ENCODE assay signal across 26 mouse cellular contexts in genomic region chr4:107609775-107610174, GRCm38 (mm10).
A peak's percentile ranks its signal among the peaks of the same experiment; 100 is the strongest.
DNase-seq lines count a peak whose midpoint lies in the region; ATAC-seq lines count a peak whose summit lies in the region.
"Had no signal": no experiment of that assay in that cellular context is flagged by ENCODE, and none has a peak within 500 bp of the region (broad histone marks: within the 10 kb centered on the region; RNA-seq: fewer than 3 reads in every experiment).

No protein-coding gene starts in this region.

- no peaks in the 10 kb centered on the region; the same call in 1 of the 2 replicates for H3K27me3 ChIP-seq in neural tube, embryonic 13.5 days
- H3K27me3 ChIP-seq in neural tube, embryonic 15.5 days (replicated peaks) = no peaks in the 10 kb centered on the region
- peaks cover 5% of the 10 kb centered on the region; the same call in 1 of the 2 replicates for H3K27me3 ChIP-seq in limb, embryonic 13.5 days
- H3K27me3 ChIP-seq: forebrain, embryonic 13.5 days; hindbrain, embryonic 13.5 days had no signal

- no peak overlapping the region for H3K4me3 ChIP-seq in neural tube, embryonic 13.5 days
- H3K4me3 ChIP-seq in neural tube, embryonic 15.5 days (replicated peaks) = no peak overlapping the region
- H3K4me3 ChIP-seq in limb, embryonic 13.5 days = no peak overlapping the region
- H3K4me3 ChIP-seq: forebrain, embryonic 13.5 days; heart, embryonic 10.5 days; heart, embryonic 15.5 days; hindbrain, embryonic 13.5 days had no signal

- H3K4me1 ChIP-seq in neural tube, embryonic 13.5 days (replicated peaks) = peaks cover 8% of the 10 kb centered on the region
- H3K4me1 ChIP-seq in neural tube, embryonic 15.5 days = peaks cover 13% of the 10 kb centered on the region; the same call in 1 of the 2 replicates
- H3K4me1 ChIP-seq in limb, embryonic 13.5 days = peaks cover 63% of the 10 kb centered on the region

- peak; percentile 72 for DNase-seq in forelimb bud, embryonic 11.5 days (ENCODE audit: low read depth, low spot score)
- no peak for DNase-seq in kidney, postnatal 14 days
- DNase-seq in cerebellum, adult 11-12 months = no peak
- DNase-seq in heart, postnatal 36 days = no peak
- DNase-seq: adrenal gland, postnatal 14 days; cerebellum, adult 11 months; cerebellum, adult 9-11 months; gastrocnemius, postnatal 25 days; heart, adult 11 months; kidney, postnatal 25 days; liver; lung, adult 2 months; lung, postnatal 10 days; midbrain, embryonic 14.5 days; right cerebral cortex, postnatal 25 days; thymus, postnatal 4 days had no signal

- no peak overlapping the region for H3K4me2 ChIP-seq in neural tube, embryonic 13.5 days
- no peak overlapping the region for H3K4me2 ChIP-seq in neural tube, embryonic 15.5 days
- H3K4me2 ChIP-seq in limb, embryonic 13.5 days (replicated peaks) = peak overlapping the region; percentile 21; the same call in 1 of the 2 replicates
- H3K4me2 ChIP-seq: forebrain, embryonic 13.5 days; heart, embryonic 15.5 days; hindbrain, embryonic 13.5 days had no signal

- intact Hi-C loops in heart, postnatal 36 days (cut with DNase I) = no loop called here

- WGBS in neural tube, embryonic 13.5 days = 57% methylated on average over 8 of the region's 8 CpGs
- WGBS in neural tube, embryonic 15.5 days = 48% methylated on average over 8 of the region's 8 CpGs
- 24% methylated on average over 8 of the region's 8 CpGs for WGBS in limb, embryonic 13.5 days

- no peak overlapping the region for H3K9ac ChIP-seq in neural tube, embryonic 13.5 days
- H3K9ac ChIP-seq in neural tube, embryonic 15.5 days (replicated peaks) = no peak overlapping the region
- H3K9ac ChIP-seq in limb, embryonic 13.5 days = 0 out of 2 replicates have a peak overlapping the region, but pooled peaks have one; percentile 20
- H3K9ac ChIP-seq: forebrain, embryonic 13.5 days; heart, embryonic 15.5 days; hindbrain, embryonic 13.5 days; liver, embryonic 14.5 days had no signal

- 0 out of 2 replicates have a peak overlapping the region, but pooled peaks have one; percentile 19 for H3K27ac ChIP-seq in neural tube, embryonic 13.5 days (replicated peaks)
- no peak overlapping the region for H3K27ac ChIP-seq in neural tube, embryonic 15.5 days (replicated peaks)
- H3K27ac ChIP-seq in limb, embryonic 13.5 days = peak overlapping the region; percentile 75
- H3K27ac ChIP-seq: forebrain, embryonic 13.5 days; heart, embryonic 10.5 days; heart, embryonic 15.5 days; hindbrain, embryonic 13.5 days; liver, embryonic 14.5 days; macrophage had no signal

- no peaks in the 10 kb centered on the region for H3K9me3 ChIP-seq in neural tube, embryonic 13.5 days
- H3K9me3 ChIP-seq in neural tube, embryonic 15.5 days (replicated peaks) = no peaks in the 10 kb centered on the region
- H3K9me3 ChIP-seq in limb, embryonic 13.5 days = no peaks in the 10 kb centered on the region
- H3K9me3 ChIP-seq: forebrain, embryonic 13.5 days; heart, embryonic 10.5 days; heart, embryonic 15.5 days; hindbrain, embryonic 13.5 days had no signal

- H3K36me3 ChIP-seq in neural tube, embryonic 13.5 days = no peaks in the 10 kb centered on the region
- no peaks in the 10 kb centered on the region for H3K36me3 ChIP-seq in neural tube, embryonic 15.5 days
- no peaks in the 10 kb centered on the region for H3K36me3 ChIP-seq in limb, embryonic 13.5 days
- H3K36me3 ChIP-seq: heart, embryonic 10.5 days; heart, embryonic 15.5 days; hindbrain, embryonic 13.5 days had no signal

- no peak for ATAC-seq in neural tube, embryonic 13.5 days (ENCODE audit: low read depth)
- no peak for ATAC-seq in neural tube, embryonic 15.5 days (ENCODE audit: low FRiP score)
- peak; percentile 81 for ATAC-seq in limb, embryonic 13.5 days (ENCODE audit: low FRiP score, low read depth)
- ATAC-seq: forebrain, embryonic 13.5 days; intestine, postnatal 0 days had no signal
